Mouse (Mus musculus) heart, embryonic 16.5 days (tissue): ENCODE results near the gene Stip1. TPM values are rescaled to one million over a fixed set of nuclear protein-coding genes. Genes with fewer than 3 reads are reported as not detected.

ENCODE experiments used
- ATAC-seq: fragments of 200-750 bp; cut with Nextera tagmentation; replicated peaks from 2 replicates; pipeline ENCODE4 v1.8.0; 2017; ENCODE audit warnings: moderate number of reproducible peaks; ENCODE audit not compliant: insufficient read depth, low FRiP score; ENCODE audit errors: extremely low read depth
- H3K27ac ChIP-seq: fragments of 300-500 bp; sonication (generic); 2 replicates; pipeline ENCODE4 v1.5.1; 2014; ENCODE audit warnings: mild to moderate bottlenecking, low read length, control low read depth, moderate library complexity
- H3K27me3 ChIP-seq: fragments of 300-500 bp; sonication (generic); 2 replicates; pipeline ENCODE4 v1.6.1; 2014; ENCODE audit warnings: low read length, mixed read lengths; ENCODE audit not compliant: control insufficient read depth, insufficient read depth
- H3K36me3 ChIP-seq: fragments of 300-500 bp; sonication (generic); 2 replicates; pipeline ENCODE4 v1.6.1; 2014; ENCODE audit not compliant: control insufficient read depth, insufficient read depth
- H3K4me1 ChIP-seq: fragments of 300-500 bp; sonication (generic); 2 replicates; pipeline ENCODE4 v1.6.1; 2014; ENCODE audit warnings: low read length, mixed read lengths; ENCODE audit not compliant: control insufficient read depth, insufficient read depth
- H3K4me2 ChIP-seq: fragments of 300-500 bp; sonication (generic); 2 replicates; pipeline ENCODE4 v1.6.1; 2014; ENCODE audit warnings: low read depth, mild to moderate bottlenecking, control low read depth, low read length
- H3K4me3 ChIP-seq: fragments of 300-500 bp; sonication (generic); 2 replicates; pipeline ENCODE4 v1.5.1; 2014; ENCODE audit warnings: mild to moderate bottlenecking, control low read depth, low read length
- H3K9ac ChIP-seq: fragments of 300-500 bp; sonication (generic); 2 replicates; pipeline ENCODE4 v1.6.1; 2014; ENCODE audit warnings: low read length, control low read depth
- H3K9me3 ChIP-seq: fragments of 300-500 bp; sonication (generic); replicated peaks from 2 replicates; pipeline ENCODE4 v1.6.1; 2016; ENCODE audit warnings: low read length; ENCODE audit not compliant: control insufficient read depth
- WGBS: fragments of 180-500 bp; shearing (Covaris S2); extraction: QIAGEN DNeasy Blood & Tissue Kit; methylation state at CpG from one replicate; pipeline ENCODE4 v1.1.7; 2014; 5-methylcytosine and 5-hydroxymethylcytosine counted together
- polyA plus RNA-seq: library from polyadenylated mRNA; unstranded; fragments of >200 nt; fragmentation: Nextera tagmentation; extraction: Ambion mirVana; gene quantifications from 2 replicates; pipeline ENCODE4 v1.2.1, GENCODE M21; 2015

The Stip1 gene
- polyA plus RNA-seq: 195 and 202 TPM in 2 replicates

DNA sequence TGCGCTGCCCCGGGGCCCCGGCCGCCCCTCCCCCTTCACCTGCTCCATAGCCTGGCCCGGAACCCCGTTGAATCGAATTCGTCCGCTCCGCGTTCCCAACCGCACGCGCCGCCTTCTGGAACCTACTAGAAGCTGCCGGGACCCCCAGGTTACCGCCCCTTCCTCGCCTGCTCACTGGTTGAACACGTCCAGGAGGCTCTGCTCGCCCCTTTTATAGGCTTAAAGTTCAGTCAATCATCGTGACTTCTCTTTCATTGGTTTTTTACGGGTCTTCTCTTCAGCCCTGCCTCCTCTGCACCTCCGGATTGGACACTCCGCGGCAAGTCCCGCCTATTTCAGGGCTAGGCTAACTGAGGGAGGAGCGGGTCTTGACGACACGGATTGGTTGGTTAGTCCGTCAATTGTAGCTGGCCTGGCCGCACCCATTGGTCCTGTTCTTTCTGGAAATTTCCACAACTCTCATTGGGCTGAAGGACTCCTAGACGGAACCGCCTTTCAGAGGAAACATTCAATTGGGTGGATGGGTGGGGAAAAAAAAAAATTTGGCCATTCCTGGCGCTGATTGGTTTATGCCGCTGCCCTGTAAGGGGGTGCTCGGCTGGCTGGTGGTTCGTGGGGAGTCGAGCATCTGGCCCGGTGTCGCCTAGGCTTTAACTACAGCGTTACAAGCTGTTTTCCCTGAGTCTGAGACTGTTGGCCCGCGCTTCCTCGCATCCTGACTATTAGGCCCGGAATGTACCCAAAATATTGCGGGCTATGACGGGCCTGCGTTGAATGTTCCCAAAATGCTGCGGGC is at the start of gene Stip1:
Stip1 (minus strand) TSS at position 127 of the 796 bp plus-strand sequence.
- Histone ChIP-seq H3K4me2 (peak within 1 kb of the TSS; percentile 92), H3K9ac (peak within 1 kb of the TSS; percentile 97), H3K9me3 (no peaks in the 10 kb centered on the region), H3K36me3 (peaks cover 5% of the 10 kb centered on the region), H3K4me3 (peak within 1 kb of the TSS; percentile 96), H3K27ac (peak within 1 kb of the TSS; percentile 97), H3K4me1 (peaks cover 36% of the 10 kb centered on the region), H3K27me3 (no peaks in the 10 kb centered on the region)
- WGBS: under 1% methylated on average over 49 of the region's 49 CpGs
- ATAC-seq: peak; percentile 97

DNA sequence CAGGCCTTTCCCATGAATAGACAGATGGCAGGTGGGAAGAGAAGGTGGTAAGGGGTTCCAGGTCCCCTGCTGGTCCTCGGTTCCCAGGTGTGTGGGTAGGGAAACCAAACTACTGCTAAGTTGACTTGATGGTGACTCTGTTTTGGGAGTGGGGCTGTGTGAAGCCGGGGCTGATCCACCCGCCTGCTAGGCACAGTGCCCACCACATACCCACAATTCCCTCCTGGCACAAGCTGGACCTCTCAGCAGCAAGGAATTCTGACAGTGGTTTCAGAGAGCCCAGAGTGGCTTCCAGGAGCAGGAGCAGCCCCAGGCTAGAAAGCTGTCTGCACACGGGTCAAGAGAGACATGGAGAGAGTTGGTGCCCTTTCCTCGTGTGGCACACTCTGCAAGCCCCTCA is 49.3 kb upstream of the Stip1 start:
- Histone ChIP-seq H3K36me3 (no peaks in the 10 kb centered on the region), H3K9ac (no peak overlapping the region; the same call in 1 of the 2 replicates), H3K4me1 (peaks cover 17% of the 10 kb centered on the region), H3K27me3 (0 out of 2 replicates have a peak, but pooled peaks cover 3% of the 10 kb centered on the region), H3K4me2 (no peak overlapping the region), H3K9me3 (no peaks in the 10 kb centered on the region), H3K27ac (no peak overlapping the region), H3K4me3 (no peak overlapping the region)
- 69% methylated on average over 5 of the region's 5 CpGs for WGBS
- no peak for ATAC-seq

DNA sequence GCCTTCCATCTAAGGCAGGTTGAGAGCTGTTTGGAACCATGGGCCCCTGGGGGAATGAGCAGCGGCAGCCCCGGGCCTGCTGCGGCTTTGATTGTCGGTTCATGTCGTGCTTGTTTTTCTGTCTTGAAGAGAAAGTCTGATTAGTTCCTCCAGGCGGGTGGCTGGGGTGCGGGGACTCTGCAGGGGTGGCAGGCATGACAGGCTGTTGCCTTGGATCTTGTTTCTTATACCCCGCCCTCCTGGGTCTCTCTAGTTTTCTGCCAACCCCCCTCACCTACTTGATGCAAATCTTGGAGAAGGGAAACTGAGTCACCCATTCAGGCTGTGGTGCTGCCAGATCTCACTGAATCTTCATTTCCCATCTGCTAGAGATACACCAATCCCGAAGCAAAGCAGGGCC is 48.8 kb upstream of the Stip1 start:
- WGBS: 34% methylated on average over 9 of the region's 9 CpGs
- H3K4me3 ChIP-seq: no peak overlapping the region
- no peak overlapping the region for H3K9ac ChIP-seq
- H3K4me1 ChIP-seq: peaks cover 19% of the 10 kb centered on the region
- no peak for ATAC-seq
- H3K36me3 ChIP-seq: no peaks in the 10 kb centered on the region
- H3K27me3 ChIP-seq: 0 out of 2 replicates have a peak, but pooled peaks cover 3% of the 10 kb centered on the region
- H3K4me2 ChIP-seq: no peak overlapping the region
- H3K27ac ChIP-seq: no peak overlapping the region
- H3K9me3 ChIP-seq: no peaks in the 10 kb centered on the region

DNA sequence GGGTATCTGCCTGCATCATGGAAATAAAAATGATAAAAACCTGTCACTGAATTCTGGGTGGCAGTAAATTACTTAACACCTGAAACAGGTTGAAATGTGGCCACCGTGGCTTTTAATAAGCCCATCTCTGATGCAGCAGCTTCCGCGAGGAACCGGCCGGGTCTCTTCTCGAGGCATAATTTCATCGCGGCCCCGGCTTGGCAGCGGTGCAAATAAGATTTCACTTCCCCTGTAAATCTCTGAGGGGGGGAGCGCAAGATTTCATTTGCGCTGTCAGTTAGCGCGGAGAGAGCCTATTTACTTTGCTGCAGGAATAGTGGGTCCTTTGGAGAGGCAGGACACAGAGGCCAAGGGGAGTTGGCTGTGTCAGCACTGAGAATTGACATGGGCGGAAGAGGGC is 45.0 kb upstream of the Stip1 start:
- ATAC-seq: no peak
- Histone ChIP-seq H3K4me3 (no peak overlapping the region), H3K4me1 (peaks cover 13% of the 10 kb centered on the region), H3K36me3 (no peaks in the 10 kb centered on the region), H3K4me2 (no peak overlapping the region), H3K9me3 (no peaks in the 10 kb centered on the region), H3K27ac (no peak overlapping the region), H3K9ac (no peak overlapping the region), H3K27me3 (0 out of 2 replicates have a peak, but pooled peaks cover 3% of the 10 kb centered on the region)
- 75% methylated on average over 15 of the region's 15 CpGs for WGBS

DNA sequence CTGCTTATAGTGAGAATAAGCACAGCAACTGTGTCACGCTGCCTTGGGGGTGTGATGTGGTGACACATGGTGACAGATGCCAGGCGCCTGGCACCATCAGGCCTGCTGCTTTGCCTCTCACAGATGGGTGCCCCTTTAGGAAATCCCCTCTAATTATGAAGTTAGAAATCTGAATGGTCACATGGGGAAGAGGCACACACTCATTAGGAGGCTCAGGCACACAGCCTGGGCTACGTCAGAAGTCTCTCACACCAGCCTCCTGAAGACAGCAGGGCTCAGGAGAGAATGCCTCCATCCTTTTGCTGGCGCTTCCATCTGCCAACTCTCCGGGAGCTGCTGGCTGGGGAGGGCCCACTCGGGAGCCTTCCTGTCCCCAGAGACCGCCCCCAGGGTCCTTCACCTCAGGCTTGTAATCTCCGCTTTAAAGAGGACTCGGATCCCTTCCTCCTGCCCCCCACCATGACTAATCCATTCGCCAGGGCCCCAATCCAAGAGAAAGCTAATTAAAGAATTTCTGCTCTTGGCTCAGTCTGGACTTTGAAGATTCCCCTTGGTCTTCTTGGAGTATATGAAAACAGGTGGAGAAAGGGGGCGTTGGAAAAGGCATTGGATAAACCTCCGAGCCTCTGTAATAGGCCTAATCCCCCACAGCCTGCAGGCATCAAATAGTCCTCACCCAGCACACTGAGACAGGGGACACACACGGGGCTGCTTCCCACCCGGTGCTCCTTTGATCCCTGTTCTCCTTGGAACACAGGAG is 43.4 kb upstream of the Stip1 start:
- Histone ChIP-seq H3K27me3 (no peaks in the 10 kb centered on the region), H3K27ac (no peak overlapping the region), H3K36me3 (no peaks in the 10 kb centered on the region), H3K9me3 (no peaks in the 10 kb centered on the region), H3K4me3 (no peak overlapping the region), H3K4me2 (no peak overlapping the region), H3K4me1 (peaks cover 9% of the 10 kb centered on the region), H3K9ac (0 out of 2 replicates have a peak overlapping the region, but pooled peaks have one; percentile 13)
- WGBS: 38% methylated on average over 14 of the region's 14 CpGs
- ATAC-seq: no peak

DNA sequence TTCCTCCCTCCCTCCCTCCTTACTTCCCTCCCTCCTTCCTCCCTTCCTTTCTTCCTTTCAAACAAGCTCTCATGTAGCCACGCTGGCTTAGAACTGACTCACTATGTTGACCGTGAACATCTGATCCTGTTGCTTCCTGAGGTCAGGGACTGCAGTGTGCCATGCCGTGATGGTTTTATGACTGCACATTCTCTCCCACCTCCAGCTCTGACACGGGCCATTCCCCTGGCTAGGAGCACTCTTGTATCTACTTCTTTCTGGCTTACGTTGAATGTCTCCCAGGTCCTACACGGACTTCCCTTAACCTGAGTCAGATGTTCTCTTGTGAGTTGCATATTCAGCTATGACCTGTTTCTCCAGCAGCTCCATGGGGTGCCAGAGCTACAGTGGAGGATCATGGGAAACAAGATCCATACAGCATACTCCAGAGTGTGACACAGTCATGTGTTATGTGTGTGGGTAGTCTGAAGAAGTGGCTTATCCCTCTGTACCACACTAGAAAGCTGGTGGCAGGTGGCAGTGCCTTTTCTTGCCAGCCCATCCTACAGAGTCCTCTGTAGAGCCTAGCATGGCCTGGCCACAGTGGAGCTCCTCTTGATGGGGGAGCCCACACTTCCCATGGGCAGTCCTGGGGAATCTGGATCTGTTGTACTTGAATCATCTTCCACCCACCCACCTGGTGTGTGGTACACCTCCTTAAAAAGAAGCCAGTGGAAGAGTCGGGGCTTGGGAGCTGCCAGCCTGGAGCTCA is 41.9 kb upstream of the Stip1 start:
- WGBS: 75% methylated on average over 7 of the region's 7 CpGs
- no peak overlapping the region for H3K9ac ChIP-seq

DNA sequence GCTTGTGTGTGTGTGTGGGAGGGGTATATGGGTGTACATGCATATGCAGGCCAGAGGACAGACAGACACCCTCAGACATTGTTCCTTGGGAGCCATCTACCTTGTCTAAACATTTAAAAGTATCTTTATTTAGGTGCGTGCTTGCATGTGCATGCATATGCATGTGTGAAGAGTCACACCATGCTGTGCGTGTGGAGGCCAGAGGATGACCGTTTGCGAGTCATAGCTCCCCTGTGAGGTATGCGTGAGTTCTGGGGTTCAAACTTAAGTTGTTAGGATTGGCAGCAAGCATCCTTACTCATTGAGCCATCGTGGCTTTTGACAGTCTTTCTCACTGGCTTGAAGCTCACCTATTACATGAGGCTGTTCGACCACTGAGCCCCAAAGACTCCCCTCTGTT is 38.5 kb upstream of the Stip1 start:
- Histone ChIP-seq H3K4me2 (no peak overlapping the region), H3K36me3 (no peaks in the 10 kb centered on the region), H3K27me3 (no peaks in the 10 kb centered on the region), H3K4me1 (peaks cover 9% of the 10 kb centered on the region), H3K9ac (no peak overlapping the region), H3K4me3 (no peak overlapping the region), H3K9me3 (no peaks in the 10 kb centered on the region), H3K27ac (no peak overlapping the region)
- ATAC-seq: no peak
- WGBS: 81% methylated on average over 7 of the region's 7 CpGs

More for the DNA sequence above, 41.9 kb upstream of the Stip1 start:
- H3K4me2 ChIP-seq: no peak overlapping the region
- no peak overlapping the region for H3K4me3 ChIP-seq
- H3K36me3 ChIP-seq: no peaks in the 10 kb centered on the region
- H3K27me3 ChIP-seq: no peaks in the 10 kb centered on the region
- H3K9me3 ChIP-seq: no peaks in the 10 kb centered on the region
- H3K27ac ChIP-seq: no peak overlapping the region
- no peak; the same call in 1 of the 2 replicates for ATAC-seq
- H3K4me1 ChIP-seq: peaks cover 13% of the 10 kb centered on the region

DNA sequence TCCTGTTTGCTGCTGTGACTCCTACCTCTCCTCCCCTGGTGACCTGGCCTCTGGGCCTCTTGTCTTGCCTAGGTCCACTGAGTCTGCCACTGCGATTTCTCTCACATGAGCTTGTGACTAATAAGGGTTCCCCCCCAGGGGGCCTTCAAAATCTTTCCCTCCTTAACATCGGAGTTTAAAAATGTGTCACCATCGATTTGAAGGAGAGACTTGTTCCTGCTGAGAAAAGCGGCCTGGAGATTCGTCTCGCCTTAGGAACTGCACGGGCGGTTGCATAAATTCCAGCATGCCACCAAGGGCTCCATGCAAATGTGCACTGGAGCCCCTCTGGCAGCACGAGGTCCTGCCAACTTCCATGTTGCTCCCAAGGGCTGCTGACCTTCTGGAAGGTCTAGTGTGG is 37.9 kb upstream of the Stip1 start:
- no peaks in the 10 kb centered on the region for H3K36me3 ChIP-seq
- no peak overlapping the region for H3K4me3 ChIP-seq
- 67% methylated on average over 9 of the region's 9 CpGs for WGBS
- H3K9ac ChIP-seq: no peak overlapping the region
- ATAC-seq: no peak
- H3K4me1 ChIP-seq: peaks cover 5% of the 10 kb centered on the region; the same call in 1 of the 2 replicates
- H3K9me3 ChIP-seq: no peaks in the 10 kb centered on the region
- no peaks in the 10 kb centered on the region for H3K27me3 ChIP-seq
- H3K4me2 ChIP-seq: no peak overlapping the region
- H3K27ac ChIP-seq: no peak overlapping the region
